Mouse (Mus musculus) kidney, postnatal 0 days (tissue): ENCODE data around the gene Dpagt1. TPM values are rescaled to one million over a fixed set of nuclear protein-coding genes. Genes with fewer than 3 reads are reported as not detected.

Source experiments
- ATAC-seq: fragments of 200-750 bp; cut with Nextera tagmentation; replicated peaks from 2 replicates; pipeline ENCODE4 v1.8.0; 2017; ENCODE audit warnings: low read depth, moderate number of reproducible peaks, moderate TSS enrichment, moderate library complexity; ENCODE audit not compliant: low FRiP score
- DNase-seq: peaks from one replicate; pipeline ENCODE4 v3.0.0-alpha.2; 2016; ENCODE audit warnings: low spot score
- H3K27ac ChIP-seq: fragments of 300-500 bp; sonication (generic); 2 replicates; pipeline ENCODE4 v1.5.1; 2014; ENCODE audit warnings: mild to moderate bottlenecking
- H3K27me3 ChIP-seq: fragments of 300-500 bp; sonication (generic); 2 replicates; pipeline ENCODE4 v1.6.1; 2014; ENCODE audit warnings: low read length, mixed read lengths; ENCODE audit not compliant: insufficient read depth
- H3K36me3 ChIP-seq: fragments of 300-500 bp; sonication (generic); 2 replicates; pipeline ENCODE4 v1.6.1; 2014; ENCODE audit warnings: low read length, mixed read lengths; ENCODE audit not compliant: insufficient read depth
- H3K4me1 ChIP-seq: fragments of 300-500 bp; sonication (generic); replicated peaks from 2 replicates; pipeline ENCODE4 v1.6.1; 2014; ENCODE audit warnings: antibody characterized with exemption, low read length, mixed read lengths; ENCODE audit not compliant: insufficient read depth
- H3K4me2 ChIP-seq: fragments of 300-500 bp; sonication (generic); 2 replicates; pipeline ENCODE4 v1.6.1; 2014; ENCODE audit warnings: mild to moderate bottlenecking, low read length, moderate library complexity, mixed read lengths
- H3K4me3 ChIP-seq: fragments of 300-500 bp; sonication (generic); replicated peaks from 2 replicates; pipeline ENCODE4 v1.5.1; 2014; ENCODE audit warnings: low read depth, low read length
- H3K9ac ChIP-seq: fragments of 300-500 bp; sonication (generic); 2 replicates; pipeline ENCODE4 v1.6.1; 2014; ENCODE audit warnings: low read depth, low read length
- H3K9me3 ChIP-seq: fragments of 300-500 bp; sonication (generic); replicated peaks from 2 replicates; pipeline ENCODE4 v1.6.1; 2016; ENCODE audit warnings: low read length, inconsistent platforms, mixed read lengths
- CTCF ChIP-seq: IDR thresholded peaks from 2 replicates; pipeline ENCODE4 v1.5.1; 2016; ENCODE audit warnings: antibody characterized with exemption, low read depth, mild to moderate bottlenecking, moderate library complexity
- WGBS: fragments of 180-500 bp; shearing (Covaris S2); extraction: QIAGEN DNeasy Blood & Tissue Kit; methylation state at CpG from one replicate; pipeline ENCODE4 v1.1.7; 2014; 5-methylcytosine and 5-hydroxymethylcytosine counted together
- polyA plus RNA-seq: library from polyadenylated mRNA; unstranded; fragments of >200 nt; fragmentation: Nextera tagmentation; extraction: Ambion mirVana; gene quantifications from 2 replicates; pipeline ENCODE4 v1.2.1, GENCODE M21; 2015

Gene Dpagt1
- polyA plus RNA-seq, 1 experiment from 2014 or later: 32.2 TPM

GRCm38 (mm10) chr9:44342173-44342572, 16.4 kb downstream of the Dpagt1 start:
- H3K36me3 ChIP-seq: peaks cover 7% of the 10 kb centered on the region; the same call in 1 of the 2 replicates
- 44% methylated on average over 3 of the region's 3 CpGs for WGBS
- peaks cover 6% of the 10 kb centered on the region; the same call in 1 of the 2 replicates for H3K4me1 ChIP-seq
- no peak for ATAC-seq
- no peaks in the 10 kb centered on the region for H3K27me3 ChIP-seq
- TF ChIP-seq CTCF: no peak
- DNase-seq: no peak
- no peak overlapping the region for H3K4me3 ChIP-seq
- no peak overlapping the region for H3K4me2 ChIP-seq
- no peaks in the 10 kb centered on the region for H3K9me3 ChIP-seq
- no peak overlapping the region for H3K9ac ChIP-seq
- H3K27ac ChIP-seq: no peak overlapping the region

GRCm38 (mm10) chr9:44342605-44343004, 16.8 kb downstream of the Dpagt1 start:
- no peak overlapping the region for H3K4me3 ChIP-seq
- no peak overlapping the region for H3K27ac ChIP-seq
- H3K9me3 ChIP-seq: no peaks in the 10 kb centered on the region
- no peaks in the 10 kb centered on the region for H3K27me3 ChIP-seq
- no peak for ATAC-seq
- H3K9ac ChIP-seq: 0 out of 2 replicates have a peak overlapping the region, but pooled peaks have one; percentile 63
- WGBS: 78% methylated on average over 1 of the region's 1 CpGs
- H3K36me3 ChIP-seq: peaks cover 6% of the 10 kb centered on the region; the same call in 1 of the 2 replicates
- peak overlapping the region; percentile 68; the same call in 1 of the 2 replicates for H3K4me2 ChIP-seq
- no peak for DNase-seq
- H3K4me1 ChIP-seq: peaks cover 5% of the 10 kb centered on the region; the same call in 1 of the 2 replicates
- TF ChIP-seq CTCF: no peak

- 3% methylated on average over 6 of the region's 6 CpGs for WGBS
- Histone ChIP-seq H3K27ac (peak overlapping the region; percentile 89; the same call in 1 of the 2 replicates), H3K4me3 (peak overlapping the region; percentile 60), H3K27me3 (no peaks in the 10 kb centered on the region), H3K9me3 (no peaks in the 10 kb centered on the region), H3K4me1 (peaks cover 5% of the 10 kb centered on the region; the same call in 1 of the 2 replicates), H3K4me2 (peak overlapping the region; percentile 68), H3K9ac (peak overlapping the region; percentile 63), H3K36me3 (peaks cover 10% of the 10 kb centered on the region)
- no peak for TF ChIP-seq CTCF
- no peak for ATAC-seq
- DNase-seq: no peak
Measured at GRCm38 (mm10) chr9:44343290-44343689, 17.5 kb downstream of the Dpagt1 start.

GRCm38 (mm10) chr9:44343781-44344421, 18.1 kb downstream of the Dpagt1 start, which contains the start of gene Hmbs:
Gene Hmbs, minus strand, starts transcription at chr9:44344228.
- Histone ChIP-seq H3K27ac (peak within 1 kb of the TSS; percentile 89), H3K4me1 (peaks cover 5% of the 10 kb centered on the region; the same call in 1 of the 2 replicates), H3K9me3 (no peaks in the 10 kb centered on the region), H3K9ac (peak within 1 kb of the TSS; percentile 63), H3K4me2 (peak within 1 kb of the TSS; percentile 68), H3K36me3 (peaks cover 14% of the 10 kb centered on the region), H3K4me3 (peak within 1 kb of the TSS; percentile 60), H3K27me3 (no peaks in the 10 kb centered on the region)
- DNase-seq: peak; percentile 96
- ATAC-seq: peak; percentile 92
- under 1% methylated on average over 39 of the region's 39 CpGs for WGBS
- TF ChIP-seq CTCF: no peak

- Histone ChIP-seq H3K9ac (no peak overlapping the region), H3K4me3 (no peak overlapping the region), H3K4me2 (no peak overlapping the region), H3K4me1 (peaks cover 5% of the 10 kb centered on the region; the same call in 1 of the 2 replicates), H3K27me3 (no peaks in the 10 kb centered on the region), H3K9me3 (no peaks in the 10 kb centered on the region), H3K27ac (no peak overlapping the region), H3K36me3 (peaks cover 23% of the 10 kb centered on the region)
- no peak for TF ChIP-seq CTCF
- no peak for DNase-seq
- WGBS: 81% methylated on average over 6 of the region's 6 CpGs
- ATAC-seq: no peak
Measured at GRCm38 (mm10) chr9:44345570-44346433, 20.0 kb downstream of the Dpagt1 start.

- Histone ChIP-seq H3K4me2 (no peak overlapping the region), H3K4me1 (peaks cover 5% of the 10 kb centered on the region; the same call in 1 of the 2 replicates), H3K9me3 (no peaks in the 10 kb centered on the region), H3K27me3 (no peaks in the 10 kb centered on the region), H3K4me3 (no peak overlapping the region), H3K36me3 (peaks cover 30% of the 10 kb centered on the region), H3K9ac (no peak overlapping the region), H3K27ac (no peak overlapping the region)
- DNase-seq (no peak), ATAC-seq (no peak)
- no peak for TF ChIP-seq CTCF
- 91% methylated on average over 9 of the region's 9 CpGs for WGBS
Measured at GRCm38 (mm10) chr9:44347166-44347565, 21.3 kb downstream of the Dpagt1 start.
